Mouse (Mus musculus): ENCODE measurements at regions not wholly inside any gene's neighbourhood (a gene's known extent, or its start where the extent isn't known, plus 50 kb on each side); places are given as distances from the start of the nearest gene placed in this dataset.

- Histone ChIP-seq H3K27ac (ENCODE audit: insufficient read depth, low read length) (no peak overlapping the region), H3K4me1 (ENCODE audit: control insufficient read depth, insufficient read depth, low read length) (0 out of 2 replicates have a peak, but pooled peaks cover 4% of the 10 kb centered on the region)
- no peak for TF ChIP-seq CTCF (IDR thresholded peaks at IDR 0.05; ENCODE audit: borderline replicate concordance, insufficient read depth, low read length)
- TF ChIP-seq POLR2A (IDR thresholded peaks at IDR 0.05; ENCODE audit: low read depth, low read length), result no peak
Observed at GRCm38 (mm10) chr1:90486349-90486839, 116.4 kb upstream of the Cops8 start.

GRCm38 (mm10) chr1:90487886-90488285, 114.9 kb upstream of the Cops8 start:
- H3K27ac ChIP-seq (ENCODE audit: insufficient read depth, low read length), result no peak overlapping the region

More at GRCm38 (mm10) chr1:90486349-90486839, 116.4 kb upstream of the Cops8 start:
- H3K4me3 ChIP-seq (ENCODE audit: insufficient read depth, low read length), result no peak overlapping the region

GRCm38 (mm10) chr1:90488991-90489390, 113.8 kb upstream of the Cops8 start:
- TF ChIP-seq POLR2A (IDR thresholded peaks at IDR 0.05; ENCODE audit: low read depth, low read length) (no peak), CTCF (IDR thresholded peaks at IDR 0.05; ENCODE audit: borderline replicate concordance, insufficient read depth, low read length) (no peak)
- no peaks in the 10 kb centered on the region for H3K4me1 ChIP-seq (ENCODE audit: control insufficient read depth, insufficient read depth, low read length)
- no peak overlapping the region for H3K27ac ChIP-seq (ENCODE audit: insufficient read depth, low read length)
- no peak overlapping the region for H3K4me3 ChIP-seq (ENCODE audit: insufficient read depth, low read length)

More at GRCm38 (mm10) chr1:90487886-90488285, 114.9 kb upstream of the Cops8 start:
- TF ChIP-seq POLR2A (IDR thresholded peaks at IDR 0.05; ENCODE audit: low read depth, low read length) (no peak), CTCF (IDR thresholded peaks at IDR 0.05; ENCODE audit: borderline replicate concordance, insufficient read depth, low read length) (no peak)
- no peaks in the 10 kb centered on the region for H3K4me1 ChIP-seq (ENCODE audit: control insufficient read depth, insufficient read depth, low read length)
- H3K4me3 ChIP-seq (ENCODE audit: insufficient read depth, low read length), result no peak overlapping the region

- H3K27ac ChIP-seq (ENCODE audit: insufficient read depth, low read length), result no peak overlapping the region
- no peaks in the 10 kb centered on the region for H3K4me1 ChIP-seq (ENCODE audit: control insufficient read depth, insufficient read depth, low read length)
- H3K4me3 ChIP-seq (ENCODE audit: insufficient read depth, low read length), result no peak overlapping the region
- TF ChIP-seq CTCF (IDR thresholded peaks at IDR 0.05; ENCODE audit: borderline replicate concordance, insufficient read depth, low read length) (no peak), POLR2A (IDR thresholded peaks at IDR 0.05; ENCODE audit: low read depth, low read length) (no peak)
Observed at GRCm38 (mm10) chr1:90490335-90490734, 112.4 kb upstream of the Cops8 start.

GRCm38 (mm10) chr1:90493481-90493880, 109.3 kb upstream of the Cops8 start:
- Histone ChIP-seq H3K4me1 (ENCODE audit: control insufficient read depth, insufficient read depth, low read length) (no peaks in the 10 kb centered on the region), H3K4me3 (ENCODE audit: insufficient read depth, low read length) (no peak overlapping the region), H3K27ac (ENCODE audit: insufficient read depth, low read length) (no peak overlapping the region)
- TF ChIP-seq CTCF (IDR thresholded peaks at IDR 0.05; ENCODE audit: borderline replicate concordance, insufficient read depth, low read length), result no peak
- TF ChIP-seq POLR2A (IDR thresholded peaks at IDR 0.05; ENCODE audit: low read depth, low read length), result no peak

GRCm38 (mm10) chr1:90495174-90495573, 107.6 kb upstream of the Cops8 start:
- H3K27ac ChIP-seq (ENCODE audit: insufficient read depth, low read length), result no peak overlapping the region
- H3K4me1 ChIP-seq (ENCODE audit: control insufficient read depth, insufficient read depth, low read length), result no peaks in the 10 kb centered on the region
- H3K4me3 ChIP-seq (ENCODE audit: insufficient read depth, low read length), result no peak overlapping the region
- no peak for TF ChIP-seq POLR2A (IDR thresholded peaks at IDR 0.05; ENCODE audit: low read depth, low read length)
- TF ChIP-seq CTCF (IDR thresholded peaks at IDR 0.05; ENCODE audit: borderline replicate concordance, insufficient read depth, low read length), result no peak

- no peaks in the 10 kb centered on the region for H3K4me1 ChIP-seq (ENCODE audit: control insufficient read depth, insufficient read depth, low read length)
- no peak overlapping the region for H3K27ac ChIP-seq (ENCODE audit: insufficient read depth, low read length)
- no peak for TF ChIP-seq POLR2A (IDR thresholded peaks at IDR 0.05; ENCODE audit: low read depth, low read length)
- no peak for TF ChIP-seq CTCF (IDR thresholded peaks at IDR 0.05; ENCODE audit: borderline replicate concordance, insufficient read depth, low read length)
- H3K4me3 ChIP-seq (ENCODE audit: insufficient read depth, low read length), result no peak overlapping the region
Observed at GRCm38 (mm10) chr1:90497568-90497967, 105.2 kb upstream of the Cops8 start.

GRCm38 (mm10) chr1:90501373-90501772, 101.4 kb upstream of the Cops8 start:
- no peaks in the 10 kb centered on the region for H3K4me1 ChIP-seq (ENCODE audit: control insufficient read depth, insufficient read depth, low read length)
- H3K4me3 ChIP-seq (ENCODE audit: insufficient read depth, low read length), result no peak overlapping the region
- H3K27ac ChIP-seq (ENCODE audit: insufficient read depth, low read length), result no peak overlapping the region
- TF ChIP-seq CTCF (IDR thresholded peaks at IDR 0.05; ENCODE audit: borderline replicate concordance, insufficient read depth, low read length) (no peak), POLR2A (IDR thresholded peaks at IDR 0.05; ENCODE audit: low read depth, low read length) (no peak)

- H3K27ac ChIP-seq (ENCODE audit: insufficient read depth, low read length), result no peak overlapping the region
- TF ChIP-seq CTCF (IDR thresholded peaks at IDR 0.05; ENCODE audit: borderline replicate concordance, insufficient read depth, low read length) (no peak), POLR2A (IDR thresholded peaks at IDR 0.05; ENCODE audit: low read depth, low read length) (no peak)
- H3K4me3 ChIP-seq (ENCODE audit: insufficient read depth, low read length), result no peak overlapping the region
- H3K4me1 ChIP-seq (ENCODE audit: control insufficient read depth, insufficient read depth, low read length), result no peaks in the 10 kb centered on the region
Observed at GRCm38 (mm10) chr1:90502371-90502770, 100.4 kb upstream of the Cops8 start.

- H3K27ac ChIP-seq (ENCODE audit: insufficient read depth, low read length), result no peak overlapping the region
- H3K4me1 ChIP-seq (ENCODE audit: control insufficient read depth, insufficient read depth, low read length), result no peaks in the 10 kb centered on the region
- H3K4me3 ChIP-seq (ENCODE audit: insufficient read depth, low read length), result no peak overlapping the region
- TF ChIP-seq POLR2A (IDR thresholded peaks at IDR 0.05; ENCODE audit: low read depth, low read length), result no peak
- no peak for TF ChIP-seq CTCF (IDR thresholded peaks at IDR 0.05; ENCODE audit: borderline replicate concordance, insufficient read depth, low read length)
Observed at GRCm38 (mm10) chr1:90502771-90503540, 99.8 kb upstream of the Cops8 start.
